Mouse (Mus musculus) myocyte (in vitro differentiated cells): ENCODE results near the gene Vmn2r19. TPM values are rescaled to one million over a fixed set of nuclear protein-coding genes. Genes with fewer than 3 reads are reported as not detected.
"Not testable (repeated sequence)": the region's sequence is repeated elsewhere in the genome, so short reads cannot be mapped to it uniquely, and the experiment has no call there.

Experiments used
- H3K27me3 ChIP-seq: one replicate; pipeline ENCODE4 v1.6.1; 2011; ENCODE audit not compliant: control insufficient read depth, insufficient read depth, insufficient read length
- H3K36me3 ChIP-seq: one replicate; pipeline ENCODE4 v1.6.1; 2011; ENCODE audit not compliant: control insufficient read depth, insufficient read depth
- H3K4me2 ChIP-seq: one replicate; pipeline ENCODE4 v1.6.1; 2011; ENCODE audit warnings: low read depth, control low read depth
- H3K4me3 ChIP-seq: one replicate; pipeline ENCODE4 v1.5.1; 2011; ENCODE audit warnings: mild to moderate bottlenecking, control low read depth, moderate library complexity
- H3K79me2 ChIP-seq: one replicate; pipeline ENCODE4 v1.6.1; 2011; ENCODE audit not compliant: control insufficient read depth, insufficient read depth
- H3ac ChIP-seq: one replicate; pipeline ENCODE4 v1.6.1; 2011; ENCODE audit not compliant: control insufficient read depth, insufficient read length
- CEBPB ChIP-seq: IDR thresholded peaks from 2 replicates; pipeline ENCODE4 v1.6.1; 2011; ENCODE audit warnings: mild to moderate bottlenecking, moderate library complexity; ENCODE audit not compliant: poor library complexity, insufficient read depth, severe bottlenecking
- E2F4 ChIP-seq: IDR thresholded peaks from one replicate; pipeline ENCODE4 v1.6.1; 2011; ENCODE audit warnings: mild to moderate bottlenecking, control low read depth, moderate library complexity; ENCODE audit not compliant: insufficient read depth
- MAX ChIP-seq: IDR thresholded peaks from one replicate; pipeline ENCODE4 v1.6.1; 2011; ENCODE audit warnings: low read depth, mild to moderate bottlenecking, control low read depth
- MYOD1 ChIP-seq, 3 experiments: IDR thresholded peaks; one replicate each; pipeline ENCODE4 v1.6.1; 2011; ENCODE audit warnings: control low read depth in 2 of 3, low read depth in 2 of 3, mild to moderate bottlenecking in 2 of 3, moderate library complexity in 1 of 3; ENCODE audit not compliant: insufficient read length in 2 of 3, control insufficient read depth in 1 of 3
- MYOG ChIP-seq, 3 experiments: IDR thresholded peaks; one replicate each; pipeline ENCODE4 v1.6.1; 2011; ENCODE audit warnings: control low read depth in 2 of 3, low read depth in 2 of 3, mild to moderate bottlenecking in 2 of 3; ENCODE audit not compliant: insufficient read length in 2 of 3, control insufficient read depth in 1 of 3, insufficient read depth in 1 of 3
- POLR2A ChIP-seq: IDR thresholded peaks from one replicate; pipeline ENCODE4 v1.6.1; 2011; ENCODE audit warnings: low read depth, mild to moderate bottlenecking, control low read depth, moderate library complexity; ENCODE audit not compliant: insufficient read length
- POLR2AphosphoS2 ChIP-seq: IDR thresholded peaks from one replicate; pipeline ENCODE4 v1.6.1; 2011; ENCODE audit warnings: low read depth, control low read depth; ENCODE audit not compliant: insufficient read length
- REST ChIP-seq: IDR thresholded peaks from one replicate; pipeline ENCODE4 v1.6.1; 2011; ENCODE audit warnings: mild to moderate bottlenecking, control low read depth, moderate library complexity; ENCODE audit not compliant: insufficient read depth, insufficient read length
- SRF ChIP-seq: IDR thresholded peaks from one replicate; pipeline ENCODE4 v1.6.1; 2011; ENCODE audit warnings: low read depth; ENCODE audit not compliant: control insufficient read depth, insufficient read length
- TCF12 ChIP-seq: IDR thresholded peaks from one replicate; pipeline ENCODE4 v1.6.1; 2011; ENCODE audit warnings: mild to moderate bottlenecking, control low read depth; ENCODE audit not compliant: poor library complexity, insufficient read depth, severe bottlenecking
- TCF3 ChIP-seq: IDR thresholded peaks from one replicate; pipeline ENCODE4 v1.6.1; 2011; ENCODE audit warnings: low read depth, control low read depth; ENCODE audit not compliant: insufficient read length
- USF1 ChIP-seq: IDR thresholded peaks from one replicate; pipeline ENCODE4 v1.6.1; 2011; ENCODE audit warnings: low read depth, mild to moderate bottlenecking, control low read depth, moderate library complexity
- polyA plus RNA-seq: library from polyadenylated mRNA; unstranded; fragments of >200 nt; fragmentation: generic; extraction: Trizol; gene quantifications from one replicate; pipeline ENCODE4 v1.2.1, GENCODE M21; 2012; ENCODE audit warnings: missing spikeins

Gene Vmn2r19
- polyA plus RNA-seq, 1 experiment = not detected

GRCm38 (mm10) chr6:123289753-123290152 is 18.4 kb upstream of the Vmn2r19 start, which contains the start of gene Clec4e:
Gene Clec4e, minus strand, starts transcription at chr6:123289870.
- TF ChIP-seq REST (no peak), TCF12 (no peak), CEBPB (no peak)
- no peaks in the 10 kb centered on the region for H3K79me2 ChIP-seq

DNA sequence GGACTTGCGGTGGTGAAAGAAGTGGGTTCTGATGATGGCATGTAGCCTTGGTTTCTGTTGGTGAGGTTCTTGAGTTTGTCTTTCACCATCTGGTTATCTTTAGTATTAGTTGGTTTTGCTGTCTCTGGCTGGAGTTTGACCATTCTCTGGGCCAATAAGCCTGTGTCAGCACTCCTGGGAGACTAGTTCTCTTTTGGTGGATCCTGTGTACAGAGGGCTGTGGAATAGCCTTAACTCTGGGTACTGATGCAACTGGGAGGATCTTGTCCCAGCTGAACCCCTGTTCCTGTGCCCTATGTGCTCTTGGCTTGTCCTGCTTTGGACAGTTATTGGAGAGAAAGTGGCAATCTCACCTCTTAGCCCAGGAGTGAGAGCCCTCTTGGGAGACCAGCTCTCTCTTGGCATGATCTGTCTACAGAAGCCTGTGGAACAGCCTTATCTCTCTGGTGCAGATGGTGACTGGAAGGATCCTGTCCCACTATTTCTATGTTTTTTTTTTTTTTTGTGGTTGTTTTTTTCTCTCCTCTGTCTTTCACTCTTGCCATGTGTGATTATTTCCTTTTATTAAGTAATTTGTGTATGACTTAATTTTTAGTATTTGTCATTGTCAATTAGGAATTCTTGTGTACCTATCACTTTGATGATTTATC is 15.3 kb upstream of the Vmn2r19 start:
- no peak overlapping the region for H3ac ChIP-seq
- H3K4me2 ChIP-seq = no peak overlapping the region
- TF ChIP-seq MYOG (IDR thresholded peaks at IDR 0.05; ENCODE audit: control insufficient read depth in 1 of 3, insufficient read depth in 1 of 3, insufficient read length in 2 of 3, low read depth in 2 of 3) (no peak), USF1 (no peak), E2F4 (no peak), POLR2A (no peak)
- no peaks in the 10 kb centered on the region for H3K36me3 ChIP-seq
- H3K79me2 ChIP-seq = no peaks in the 10 kb centered on the region
- no peaks in the 10 kb centered on the region for H3K27me3 ChIP-seq
- no peak overlapping the region for H3K4me3 ChIP-seq

More at GRCm38 (mm10) chr6:123289753-123290152, 18.4 kb upstream of the Vmn2r19 start, which contains the start of gene Clec4e:
- Histone ChIP-seq H3K4me3 (no peak within 1 kb of the TSS), H3K4me2 (no peak within 1 kb of the TSS), H3ac (no peak within 1 kb of the TSS), H3K27me3 (no peaks in the 10 kb centered on the region), H3K36me3 (no peaks in the 10 kb centered on the region)

DNA sequence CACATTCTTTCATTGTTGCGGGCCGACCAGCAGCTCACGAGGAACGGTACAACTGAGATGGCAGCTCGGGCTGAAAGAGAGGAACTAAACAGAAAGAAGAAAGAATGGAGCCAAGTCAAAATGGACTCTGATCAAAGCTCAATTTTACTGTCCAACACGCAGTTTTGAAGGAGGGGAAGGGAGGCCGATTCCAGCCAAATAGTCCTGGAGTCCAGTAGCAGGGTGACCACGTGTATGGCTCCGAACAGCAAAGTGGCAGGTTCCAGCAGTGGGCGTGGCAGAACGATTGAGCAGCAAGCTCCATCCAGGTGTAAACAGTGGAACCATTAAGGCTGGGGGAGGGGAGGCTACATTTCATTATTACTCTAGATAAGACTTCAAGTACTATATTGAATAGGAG is 14.6 kb upstream of the Vmn2r19 start:
- H3K4me2 ChIP-seq, H3K36me3 ChIP-seq, H3K4me3 ChIP-seq, H3K79me2 ChIP-seq, H3K27me3 ChIP-seq, H3ac ChIP-seq: not testable (repeated sequence)

DNA sequence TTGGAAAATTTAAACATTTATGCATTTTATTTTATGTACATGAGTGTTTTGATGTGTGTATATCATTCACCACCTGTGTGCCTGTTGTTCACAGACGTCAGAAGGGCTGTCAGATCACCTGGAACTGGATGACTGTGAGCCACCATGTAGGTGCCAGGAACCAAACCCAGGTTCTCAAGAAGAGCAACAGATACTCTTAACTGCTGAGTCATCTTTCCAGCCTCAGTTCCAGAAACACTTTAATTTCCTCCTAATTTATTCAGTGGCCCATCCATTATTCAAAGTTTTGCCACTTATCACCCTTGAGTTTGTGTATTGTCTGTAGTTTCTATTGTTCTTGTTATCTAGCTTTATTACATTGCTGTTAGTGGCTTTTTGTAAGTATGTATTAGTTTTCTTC is 11.4 kb upstream of the Vmn2r19 start:
- Histone ChIP-seq H3K27me3 (no peaks in the 10 kb centered on the region), H3K4me3 (no peak overlapping the region)
- no peak for TF ChIP-seq MAX
- TF ChIP-seq CEBPB = no peak
- no peak for TF ChIP-seq POLR2AphosphoS2
- TF ChIP-seq MYOG (IDR thresholded peaks at IDR 0.05; ENCODE audit: control insufficient read depth in 1 of 3, insufficient read depth in 1 of 3, insufficient read length in 2 of 3, low read depth in 2 of 3) = no peak
- TF ChIP-seq REST = no peak
- no peak for TF ChIP-seq TCF3
- TF ChIP-seq TCF12 = no peak
- no peak for TF ChIP-seq MYOD1 (IDR thresholded peaks at IDR 0.05; ENCODE audit: control insufficient read depth in 1 of 3, insufficient read length in 2 of 3, low read depth in 2 of 3)
- no peak for TF ChIP-seq E2F4
- no peak for TF ChIP-seq USF1
- TF ChIP-seq POLR2A = no peak
- no peak for TF ChIP-seq SRF

GRCm38 (mm10) chr6:123306315-123306714 is 1.8 kb upstream of the Vmn2r19 start:
- not testable (repeated sequence) for H3K4me2 ChIP-seq, H3ac ChIP-seq, H3K27me3 ChIP-seq, H3K4me3 ChIP-seq, H3K79me2 ChIP-seq, H3K36me3 ChIP-seq

More for the DNA sequence above, 11.4 kb upstream of the Vmn2r19 start:
- no peak overlapping the region for H3ac ChIP-seq
- H3K36me3 ChIP-seq = no peaks in the 10 kb centered on the region
- H3K4me2 ChIP-seq = no peak overlapping the region
- no peaks in the 10 kb centered on the region for H3K79me2 ChIP-seq

DNA sequence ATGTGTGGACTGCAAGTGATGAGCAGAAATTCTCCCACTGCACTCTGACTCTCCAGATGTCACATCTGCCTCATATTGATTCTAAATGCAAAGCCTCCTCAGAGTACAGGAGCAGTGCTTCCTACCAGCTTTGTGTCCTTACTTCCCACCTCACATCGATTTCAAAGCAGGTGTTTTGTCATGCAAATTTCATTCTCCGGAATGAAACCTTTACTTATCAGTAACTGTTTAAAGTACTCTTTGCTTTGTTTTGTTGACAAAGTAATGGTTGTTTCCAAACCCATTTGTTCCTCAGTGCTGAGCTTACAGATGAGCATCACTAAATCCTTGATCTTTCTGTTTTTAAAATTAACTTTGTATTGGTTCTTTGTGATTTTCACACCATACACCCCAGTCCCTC is 24.4 kb downstream of the Vmn2r19 start:
- TF ChIP-seq POLR2AphosphoS2 (no peak), MYOD1 (IDR thresholded peaks at IDR 0.05; ENCODE audit: control insufficient read depth in 1 of 3, insufficient read length in 2 of 3, low read depth in 2 of 3) (no peak), CEBPB (no peak), TCF12 (no peak), USF1 (no peak)
- Histone ChIP-seq H3K4me3 (no peak overlapping the region), H3ac (no peak overlapping the region), H3K4me2 (no peak overlapping the region), H3K27me3 (no peaks in the 10 kb centered on the region), H3K79me2 (no peaks in the 10 kb centered on the region), H3K36me3 (no peaks in the 10 kb centered on the region)
